Mouse (Mus musculus) megakaryocyte, adult 5-6 weeks (primary cell): ENCODE measurements around the gene Atp11a. TPM values are rescaled to one million over a fixed set of nuclear protein-coding genes. Genes with fewer than 3 reads are reported as not detected.

Source experiments
- ATAC-seq: 2 replicates; pipeline ENCODE4 v1.8.0; 2016; ENCODE audit warnings: mild to moderate bottlenecking, inconsistent platforms; ENCODE audit not compliant: poor library complexity, severe bottlenecking
- total RNA-seq, 2 experiments: library from RNA; stranded (forward) in 1 of 2; stranded (reverse) in 1 of 2; fragments of 153-499, 151-499 nt in 1 of 2; fragments of 221-1000, 200-1000 nt in 1 of 2; gene quantifications; 2 replicates each; pipeline versions ENCODE4 v1.2.3 to v1.2.4; 2015 to 2017

The Atp11a gene
- total RNA-seq, 2 experiments from 2014 or later: 29.4 to 30.8 TPM

- ATAC-seq: peak; percentile 75
Measured at GRCm38 (mm10) chr8:12896494-12897373, 139.9 kb downstream of the Atp11a start.

- ATAC-seq: no peak
Measured at GRCm38 (mm10) chr8:12897815-12898214, 141.0 kb downstream of the Atp11a start.

- ATAC-seq: no peak
Measured at GRCm38 (mm10) chr8:12903790-12904415, 147.1 kb downstream of the Atp11a start.

- no peak for ATAC-seq
Measured at GRCm38 (mm10) chr8:12905122-12905521, 148.3 kb downstream of the Atp11a start.

- no peak for ATAC-seq
Measured at GRCm38 (mm10) chr8:12905599-12906321, 148.9 kb downstream of the Atp11a start.

GRCm38 (mm10) chr8:12906597-12906996 lies 149.8 kb downstream of the Atp11a start:
- ATAC-seq: no peak

GRCm38 (mm10) chr8:12907730-12908129 lies 150.9 kb downstream of the Atp11a start:
- ATAC-seq: no peak

- ATAC-seq: no peak
Measured at GRCm38 (mm10) chr8:12912011-12912410, 155.2 kb downstream of the Atp11a start.

GRCm38 (mm10) chr8:12915187-12916006 lies 158.6 kb downstream of the Atp11a start:
- ATAC-seq: no peak

GRCm38 (mm10) chr8:12916156-12916900 lies 159.5 kb downstream of the Atp11a start:
- no peak for ATAC-seq

GRCm38 (mm10) chr8:12917029-12917428 lies 160.2 kb downstream of the Atp11a start:
- no peak for ATAC-seq

- no peak for ATAC-seq
Measured at GRCm38 (mm10) chr8:12917831-12918230, 161.0 kb downstream of the Atp11a start.

Other genes with a start within 250 kb of the Atp11a start
- gene Spaca7, start 184.0 kb upstream of the Atp11a start, total RNA-seq (2015): not detected in 2 replicates
- gene Spaca7, start 184.0 kb upstream of the Atp11a start, total RNA-seq (2017): not detected in 2 replicates
- 44.2 and 50.4 TPM in 2 replicates for gene Tubgcp3, start 84.8 kb upstream of the Atp11a start, total RNA-seq (2015)
- 34.5 and 37.6 TPM in 2 replicates for gene Tubgcp3, start 84.8 kb upstream of the Atp11a start, total RNA-seq (2017)
- gene Mcf2l, start 116.8 kb downstream of the Atp11a start, total RNA-seq (2015): 7.2 and 10.1 TPM in 2 replicates
- gene Mcf2l, start 116.8 kb downstream of the Atp11a start, total RNA-seq (2017): 26.4 and 32.3 TPM in 2 replicates